Mouse (Mus musculus) myocyte (in vitro differentiated cells): ENCODE data around the gene Tppp2. TPM values are rescaled to one million over a fixed set of nuclear protein-coding genes. Genes with fewer than 3 reads are reported as not detected.

Experiments used
- H3K27me3 ChIP-seq: one replicate; pipeline ENCODE4 v1.6.1; 2011; ENCODE audit not compliant: control insufficient read depth, insufficient read depth, insufficient read length
- H3K36me3 ChIP-seq: one replicate; pipeline ENCODE4 v1.6.1; 2011; ENCODE audit not compliant: control insufficient read depth, insufficient read depth
- H3K4me2 ChIP-seq: one replicate; pipeline ENCODE4 v1.6.1; 2011; ENCODE audit warnings: low read depth, control low read depth
- H3K4me3 ChIP-seq: one replicate; pipeline ENCODE4 v1.5.1; 2011; ENCODE audit warnings: mild to moderate bottlenecking, control low read depth, moderate library complexity
- H3K79me2 ChIP-seq: one replicate; pipeline ENCODE4 v1.6.1; 2011; ENCODE audit not compliant: control insufficient read depth, insufficient read depth
- H3ac ChIP-seq: one replicate; pipeline ENCODE4 v1.6.1; 2011; ENCODE audit not compliant: control insufficient read depth, insufficient read length
- CEBPB ChIP-seq: IDR thresholded peaks from 2 replicates; pipeline ENCODE4 v1.6.1; 2011; ENCODE audit warnings: mild to moderate bottlenecking, moderate library complexity; ENCODE audit not compliant: poor library complexity, insufficient read depth, severe bottlenecking
- E2F4 ChIP-seq: IDR thresholded peaks from one replicate; pipeline ENCODE4 v1.6.1; 2011; ENCODE audit warnings: mild to moderate bottlenecking, control low read depth, moderate library complexity; ENCODE audit not compliant: insufficient read depth
- MAX ChIP-seq: IDR thresholded peaks from one replicate; pipeline ENCODE4 v1.6.1; 2011; ENCODE audit warnings: low read depth, mild to moderate bottlenecking, control low read depth
- MYOD1 ChIP-seq, 3 experiments: IDR thresholded peaks; one replicate each; pipeline ENCODE4 v1.6.1; 2011; ENCODE audit warnings: control low read depth in 2 of 3, low read depth in 2 of 3, mild to moderate bottlenecking in 2 of 3, moderate library complexity in 1 of 3; ENCODE audit not compliant: insufficient read length in 2 of 3, control insufficient read depth in 1 of 3
- MYOG ChIP-seq, 3 experiments: IDR thresholded peaks; one replicate each; pipeline ENCODE4 v1.6.1; 2011; ENCODE audit warnings: control low read depth in 2 of 3, low read depth in 2 of 3, mild to moderate bottlenecking in 2 of 3; ENCODE audit not compliant: insufficient read length in 2 of 3, control insufficient read depth in 1 of 3, insufficient read depth in 1 of 3
- POLR2A ChIP-seq: IDR thresholded peaks from one replicate; pipeline ENCODE4 v1.6.1; 2011; ENCODE audit warnings: low read depth, mild to moderate bottlenecking, control low read depth, moderate library complexity; ENCODE audit not compliant: insufficient read length
- POLR2AphosphoS2 ChIP-seq: IDR thresholded peaks from one replicate; pipeline ENCODE4 v1.6.1; 2011; ENCODE audit warnings: low read depth, control low read depth; ENCODE audit not compliant: insufficient read length
- REST ChIP-seq: IDR thresholded peaks from one replicate; pipeline ENCODE4 v1.6.1; 2011; ENCODE audit warnings: mild to moderate bottlenecking, control low read depth, moderate library complexity; ENCODE audit not compliant: insufficient read depth, insufficient read length
- SRF ChIP-seq: IDR thresholded peaks from one replicate; pipeline ENCODE4 v1.6.1; 2011; ENCODE audit warnings: low read depth; ENCODE audit not compliant: control insufficient read depth, insufficient read length
- TCF12 ChIP-seq: IDR thresholded peaks from one replicate; pipeline ENCODE4 v1.6.1; 2011; ENCODE audit warnings: mild to moderate bottlenecking, control low read depth; ENCODE audit not compliant: poor library complexity, insufficient read depth, severe bottlenecking
- TCF3 ChIP-seq: IDR thresholded peaks from one replicate; pipeline ENCODE4 v1.6.1; 2011; ENCODE audit warnings: low read depth, control low read depth; ENCODE audit not compliant: insufficient read length
- USF1 ChIP-seq: IDR thresholded peaks from one replicate; pipeline ENCODE4 v1.6.1; 2011; ENCODE audit warnings: low read depth, mild to moderate bottlenecking, control low read depth, moderate library complexity
- polyA plus RNA-seq: library from polyadenylated mRNA; unstranded; fragments of >200 nt; fragmentation: generic; extraction: Trizol; gene quantifications from one replicate; pipeline ENCODE4 v1.2.1, GENCODE M21; 2012; ENCODE audit warnings: missing spikeins

Gene Tppp2
- polyA plus RNA-seq, 1 experiment, result not detected

DNA sequence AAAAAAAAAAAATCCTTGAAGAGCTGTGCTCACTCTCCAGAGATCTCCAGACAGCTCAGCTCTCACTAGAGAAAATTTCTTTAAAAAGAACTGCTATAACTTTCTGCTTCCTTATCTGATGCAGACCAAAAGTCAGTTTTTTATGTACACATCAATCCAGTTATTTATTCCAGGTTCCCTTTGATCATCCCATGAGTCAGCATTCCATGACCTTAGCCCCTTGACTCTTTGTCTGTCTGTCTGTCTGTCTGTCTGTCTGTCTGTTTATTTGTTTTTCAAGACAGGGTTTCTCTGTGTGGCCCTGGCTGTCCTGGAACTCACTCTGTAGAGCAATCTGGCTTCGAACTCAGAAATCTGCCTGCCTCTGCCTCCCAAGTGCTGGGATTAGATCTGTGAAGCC is 18.9 kb upstream of the Tppp2 start:
- H3ac ChIP-seq, result no peak overlapping the region
- TF ChIP-seq MYOG (IDR thresholded peaks at IDR 0.05; ENCODE audit: control insufficient read depth in 1 of 3, insufficient read depth in 1 of 3, insufficient read length in 2 of 3, low read depth in 2 of 3), result no peak
- H3K36me3 ChIP-seq, result no peaks in the 10 kb centered on the region
- H3K4me2 ChIP-seq, result no peak overlapping the region
- H3K27me3 ChIP-seq, result no peaks in the 10 kb centered on the region
- no peak overlapping the region for H3K4me3 ChIP-seq
- H3K79me2 ChIP-seq, result no peaks in the 10 kb centered on the region

DNA sequence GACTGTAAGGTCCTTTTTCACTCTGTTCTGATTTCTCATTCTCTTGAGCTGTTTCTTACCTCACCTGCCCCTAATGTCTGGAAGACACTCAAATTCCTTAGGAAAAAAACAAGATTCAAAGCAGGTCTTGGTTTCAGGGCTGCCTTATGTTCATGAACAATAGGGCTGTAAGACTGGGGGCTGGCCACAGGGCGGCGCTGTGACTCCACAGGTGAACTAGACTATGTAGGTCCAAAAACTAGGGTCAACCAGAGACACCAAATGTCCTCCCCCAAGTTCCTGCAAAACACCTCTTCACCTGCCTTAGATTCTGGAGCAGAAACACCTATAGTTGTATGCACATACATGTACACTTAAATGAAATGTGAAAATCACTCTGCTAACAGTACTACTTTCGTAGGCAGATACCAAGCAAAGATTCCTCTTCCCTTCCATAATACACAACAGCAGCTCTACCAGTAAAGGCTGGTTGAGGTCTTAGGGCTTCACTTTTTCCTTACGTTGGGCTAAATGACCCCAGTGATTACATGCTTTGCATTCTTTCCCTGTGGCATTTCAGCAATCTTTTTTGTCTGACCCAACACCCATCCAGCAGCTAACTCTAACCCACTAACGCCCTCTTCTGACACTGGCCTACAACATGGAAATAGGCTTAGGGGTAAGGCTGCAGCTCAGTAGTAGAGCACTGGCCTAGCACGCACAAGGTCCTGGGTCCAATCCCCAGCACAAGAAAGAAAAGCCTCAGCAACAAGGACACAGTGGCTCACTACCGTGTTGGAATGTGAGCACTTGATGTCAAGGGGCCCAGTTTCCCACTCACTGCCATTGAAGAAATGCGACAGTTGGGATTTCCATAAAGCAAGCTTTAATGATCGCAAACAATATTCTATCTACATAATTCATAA is 15.2 kb upstream of the Tppp2 start:
- Histone ChIP-seq H3K4me2 (no peak overlapping the region), H3ac (no peak overlapping the region), H3K36me3 (no peaks in the 10 kb centered on the region), H3K4me3 (no peak overlapping the region), H3K79me2 (no peaks in the 10 kb centered on the region), H3K27me3 (no peaks in the 10 kb centered on the region)
- TF ChIP-seq TCF3, result no peak
- TF ChIP-seq CEBPB, result no peak
- TF ChIP-seq MYOG (IDR thresholded peaks at IDR 0.05; ENCODE audit: control insufficient read depth in 1 of 3, insufficient read depth in 1 of 3, insufficient read length in 2 of 3, low read depth in 2 of 3), result no peak
- TF ChIP-seq USF1, result no peak
- no peak for TF ChIP-seq POLR2AphosphoS2
- TF ChIP-seq MAX, result no peak
- no peak for TF ChIP-seq REST
- TF ChIP-seq MYOD1 (IDR thresholded peaks at IDR 0.05; ENCODE audit: control insufficient read depth in 1 of 3, insufficient read length in 2 of 3, low read depth in 2 of 3), result no peak
- no peak for TF ChIP-seq TCF12
- no peak for TF ChIP-seq E2F4
- TF ChIP-seq SRF, result no peak

DNA sequence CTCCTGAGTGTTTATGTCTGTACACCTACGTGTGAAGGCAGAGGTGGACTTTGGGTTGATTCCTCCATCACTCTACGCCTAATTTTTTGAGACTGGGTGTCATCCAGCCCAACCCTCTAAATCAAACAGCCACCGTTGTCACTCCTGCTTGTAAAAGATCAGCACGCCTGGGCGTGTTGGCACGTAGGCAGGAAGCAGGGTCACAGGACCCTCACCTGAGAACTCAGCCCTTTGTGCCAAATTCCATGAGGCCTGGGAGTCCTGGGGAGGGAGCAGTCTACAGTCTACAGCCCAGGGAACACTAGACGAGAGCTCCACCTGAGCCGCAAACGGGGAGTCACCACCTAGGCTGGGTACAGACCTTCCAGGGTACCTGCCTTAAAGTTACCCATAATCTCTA is 14.4 kb upstream of the Tppp2 start:
- no peak overlapping the region for H3K4me3 ChIP-seq
- no peaks in the 10 kb centered on the region for H3K36me3 ChIP-seq
- TF ChIP-seq TCF12 (no peak), E2F4 (no peak), USF1 (no peak), MYOD1 (IDR thresholded peaks at IDR 0.05; ENCODE audit: control insufficient read depth in 1 of 3, insufficient read length in 2 of 3, low read depth in 2 of 3) (no peak), POLR2AphosphoS2 (no peak), MYOG (IDR thresholded peaks at IDR 0.05; ENCODE audit: control insufficient read depth in 1 of 3, insufficient read depth in 1 of 3, insufficient read length in 2 of 3, low read depth in 2 of 3) (no peak), TCF3 (no peak), MAX (no peak), CEBPB (no peak), POLR2A (no peak), REST (no peak), SRF (no peak)
- H3ac ChIP-seq, result no peak overlapping the region
- no peaks in the 10 kb centered on the region for H3K27me3 ChIP-seq
- no peaks in the 10 kb centered on the region for H3K79me2 ChIP-seq
- H3K4me2 ChIP-seq, result no peak overlapping the region

DNA sequence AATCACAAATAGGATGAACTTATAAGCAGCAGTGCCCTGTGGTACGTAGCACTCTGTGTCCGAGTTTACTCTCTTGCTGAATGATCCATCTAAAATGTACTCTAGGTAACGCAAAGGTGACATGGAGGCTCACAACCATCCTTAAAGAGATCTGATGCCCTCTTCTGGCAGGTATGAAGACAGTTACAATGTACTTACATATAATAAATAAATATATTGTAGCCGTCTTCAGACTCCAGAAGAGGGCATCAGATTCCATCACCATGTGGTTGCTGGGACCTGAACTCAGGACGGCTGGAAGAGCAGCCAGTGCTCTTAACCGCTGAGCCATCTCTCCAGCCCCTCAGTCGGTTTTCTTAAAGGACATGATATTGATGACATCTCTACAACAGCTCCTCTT is 13.5 kb upstream of the Tppp2 start:
- Histone ChIP-seq H3K79me2 (no peaks in the 10 kb centered on the region), H3K4me2 (no peak overlapping the region), H3K36me3 (no peaks in the 10 kb centered on the region), H3ac (no peak overlapping the region), H3K27me3 (no peaks in the 10 kb centered on the region), H3K4me3 (no peak overlapping the region)
- TF ChIP-seq REST (no peak), E2F4 (no peak), MYOG (IDR thresholded peaks at IDR 0.05; ENCODE audit: control insufficient read depth in 1 of 3, insufficient read depth in 1 of 3, insufficient read length in 2 of 3, low read depth in 2 of 3) (no peak), POLR2AphosphoS2 (no peak), SRF (no peak), MAX (no peak), USF1 (no peak), CEBPB (no peak), TCF12 (no peak), MYOD1 (IDR thresholded peaks at IDR 0.05; ENCODE audit: control insufficient read depth in 1 of 3, insufficient read length in 2 of 3, low read depth in 2 of 3) (no peak)

DNA sequence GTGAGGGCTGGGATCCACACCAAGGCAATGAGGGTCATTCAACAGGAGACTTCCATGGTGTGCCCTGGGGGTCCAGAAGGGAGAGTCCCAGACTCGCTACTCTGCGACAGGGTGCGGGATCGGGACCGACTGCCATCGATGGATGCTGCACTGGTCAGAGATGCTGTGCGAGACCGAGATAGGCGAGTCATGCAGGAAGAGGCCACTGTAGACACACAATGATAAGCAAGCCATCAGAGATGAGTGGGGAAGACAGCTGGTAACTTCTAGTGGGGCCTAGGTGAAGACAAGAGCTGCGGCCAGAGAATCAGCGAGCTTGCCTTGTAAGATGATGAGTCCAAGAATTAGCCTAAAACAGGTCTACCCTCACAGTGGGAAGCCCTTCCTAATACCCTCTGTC is 12.1 kb upstream of the Tppp2 start:
- Histone ChIP-seq H3K79me2 (no peaks in the 10 kb centered on the region), H3K36me3 (no peaks in the 10 kb centered on the region), H3K4me2 (no peak overlapping the region), H3K27me3 (no peaks in the 10 kb centered on the region), H3K4me3 (no peak overlapping the region), H3ac (no peak overlapping the region)
- TF ChIP-seq POLR2A (no peak), REST (no peak)
